Mouse (Mus musculus): ENCODE measurements around the gene Klhl29. TPM values are rescaled to one million over a fixed set of nuclear protein-coding genes. Genes with fewer than 3 reads are reported as not detected.

Klhl29 gene
- polyA plus RNA-seq (2017; shearing (Covaris generic)): 0.04 TPM

GRCm38 (mm10) chr12:5375616-5376461 lies at the start of gene Klhl29:
Gene Klhl29, minus strand, starts transcription at chr12:5375682.

